Mouse (Mus musculus) thymus, postnatal 14 days (tissue): ENCODE data around the gene Zfp804b.
"Not testable (repeated sequence)": the region's sequence is repeated elsewhere in the genome, so short reads cannot be mapped to it uniquely, and the experiment has no call there.

Experiments
- DNase-seq: peaks from one replicate; pipeline ENCODE4 v3.0.0; 2021

Gene Zfp804b

GRCm38 (mm10) chr5:7344145-7345010 lies at the start of gene Zfp804b:
TSS of gene Zfp804b (minus strand) at chr5:7344756.
- no peak for DNase-seq

GRCm38 (mm10) chr5:7364616-7365015 lies 20.1 kb upstream of the Zfp804b start:
- DNase-seq = not testable (repeated sequence)

- DNase-seq = no peak
Observed at GRCm38 (mm10) chr5:7345011-7345389, 444 bp upstream of the Zfp804b start.

- no peak for DNase-seq
Observed at GRCm38 (mm10) chr5:7325594-7325993, 19.0 kb downstream of the Zfp804b start.

GRCm38 (mm10) chr5:7303819-7304218 lies 40.7 kb downstream of the Zfp804b start, which contains the start of gene Tex47:
TSS of gene Tex47 (plus strand) at chr5:7304119.
- DNase-seq = no peak

GRCm38 (mm10) chr5:7302969-7303368 lies 41.6 kb downstream of the Zfp804b start:
- DNase-seq = no peak

GRCm38 (mm10) chr5:7284336-7284735 lies 60.2 kb downstream of the Zfp804b start:
- no peak for DNase-seq

GRCm38 (mm10) chr5:7276659-7277455 lies 67.7 kb downstream of the Zfp804b start:
- no peak for DNase-seq

GRCm38 (mm10) chr5:7177589-7177988 lies 167.0 kb downstream of the Zfp804b start:
- no peak for DNase-seq

- DNase-seq = no peak
Observed at GRCm38 (mm10) chr5:7139658-7140057, 204.9 kb downstream of the Zfp804b start.

GRCm38 (mm10) chr5:7102387-7102786 lies 242.2 kb downstream of the Zfp804b start:
- no peak for DNase-seq

GRCm38 (mm10) chr5:7073936-7074631 lies 270.5 kb downstream of the Zfp804b start:
- DNase-seq = no peak

- DNase-seq = no peak
Observed at GRCm38 (mm10) chr5:7007468-7007867, 337.1 kb downstream of the Zfp804b start.

- no peak for DNase-seq
Observed at GRCm38 (mm10) chr5:6983993-6984392, 360.6 kb downstream of the Zfp804b start.

- DNase-seq = no peak
Observed at GRCm38 (mm10) chr5:6934837-6935236, 409.7 kb downstream of the Zfp804b start.

- no peak for DNase-seq
Observed at GRCm38 (mm10) chr5:6911290-6911689, 433.3 kb downstream of the Zfp804b start.

GRCm38 (mm10) chr5:6881396-6881795 lies 463.2 kb downstream of the Zfp804b start:
- DNase-seq = no peak

- DNase-seq = no peak
Observed at GRCm38 (mm10) chr5:6871566-6871965, 473.0 kb downstream of the Zfp804b start.

GRCm38 (mm10) chr5:6870970-6871369 lies 473.6 kb downstream of the Zfp804b start:
- DNase-seq = no peak

- DNase-seq = no peak
Observed at GRCm38 (mm10) chr5:6795396-6795795, 549.2 kb downstream of the Zfp804b start.

- DNase-seq = no peak
Observed at GRCm38 (mm10) chr5:6769357-6769892, 575.1 kb downstream of the Zfp804b start.
